Mouse (Mus musculus) embryonic facial prominence, embryonic 14.5 days (tissue): ENCODE measurements around the gene Adipor2. TPM values are rescaled to one million over a fixed set of nuclear protein-coding genes. Genes with fewer than 3 reads are reported as not detected.
"Not testable (repeated sequence)": the region's sequence is repeated elsewhere in the genome, so short reads cannot be mapped to it uniquely, and the experiment has no call there.

Experiments used
- ATAC-seq: fragments of 200-750 bp; cut with Nextera tagmentation; 2 replicates; pipeline ENCODE4 v1.8.0; 2017; ENCODE audit warnings: low read depth, moderate number of reproducible peaks, moderate TSS enrichment
- DNase-seq: peaks from one replicate; pipeline ENCODE4 v3.0.0-alpha.2; 2015; ENCODE audit warnings: low spot score
- H3K27ac ChIP-seq: fragments of 300-500 bp; sonication (generic); replicated peaks from 2 replicates; pipeline ENCODE4 v1.5.1; 2014; ENCODE audit warnings: low read depth, mild to moderate bottlenecking, low read length, moderate library complexity
- H3K27me3 ChIP-seq: fragments of 300-500 bp; sonication (generic); replicated peaks from 2 replicates; pipeline ENCODE4 v1.6.1; 2014; ENCODE audit warnings: low read length; ENCODE audit not compliant: control insufficient read depth, insufficient read depth
- H3K36me3 ChIP-seq: fragments of 300-500 bp; sonication (generic); 2 replicates; pipeline ENCODE4 v1.6.1; 2014; ENCODE audit warnings: low read length, mixed read lengths; ENCODE audit not compliant: control insufficient read depth, insufficient read depth
- H3K4me1 ChIP-seq: fragments of 300-500 bp; sonication (generic); 2 replicates; pipeline ENCODE4 v1.6.1; 2014; ENCODE audit warnings: antibody characterized with exemption, low read length; ENCODE audit not compliant: control insufficient read depth, insufficient read depth
- H3K4me2 ChIP-seq: fragments of 300-500 bp; sonication (generic); 2 replicates; pipeline ENCODE4 v1.6.1; 2014; ENCODE audit warnings: low read depth, mild to moderate bottlenecking, low read length, moderate library complexity, mixed read lengths
- H3K4me3 ChIP-seq: fragments of 300-500 bp; sonication (generic); 2 replicates; pipeline ENCODE4 v1.5.1; 2014; ENCODE audit warnings: low read depth, mild to moderate bottlenecking, low read length
- H3K9ac ChIP-seq: fragments of 300-500 bp; sonication (generic); 2 replicates; pipeline ENCODE4 v1.6.1; 2014; ENCODE audit warnings: low read depth, mild to moderate bottlenecking, low read length, moderate library complexity, mixed read lengths
- H3K9me3 ChIP-seq: fragments of 300-500 bp; sonication (generic); 2 replicates; pipeline ENCODE4 v1.6.1; 2016; ENCODE audit warnings: low read length; ENCODE audit not compliant: control insufficient read depth
- WGBS: fragments of 180-500 bp; shearing (Covaris S2); extraction: QIAGEN DNeasy Blood & Tissue Kit; methylation state at CpG from one replicate; pipeline ENCODE4 v1.1.7; 2014; 5-methylcytosine and 5-hydroxymethylcytosine counted together
- polyA plus RNA-seq: library from polyadenylated mRNA; unstranded; fragments of >200 nt; fragmentation: Nextera tagmentation; extraction: Ambion mirVana; gene quantifications from 2 replicates; pipeline ENCODE4 v1.2.1, GENCODE M21; 2014

Adipor2 gene
- polyA plus RNA-seq, 1 experiment from 2014 or later, result 30.1 TPM

- DNase-seq, result no peak
These were observed 39.9 kb downstream of the Adipor2 start for GRCm38 (mm10) chr6:119377613-119378012.

DNA sequence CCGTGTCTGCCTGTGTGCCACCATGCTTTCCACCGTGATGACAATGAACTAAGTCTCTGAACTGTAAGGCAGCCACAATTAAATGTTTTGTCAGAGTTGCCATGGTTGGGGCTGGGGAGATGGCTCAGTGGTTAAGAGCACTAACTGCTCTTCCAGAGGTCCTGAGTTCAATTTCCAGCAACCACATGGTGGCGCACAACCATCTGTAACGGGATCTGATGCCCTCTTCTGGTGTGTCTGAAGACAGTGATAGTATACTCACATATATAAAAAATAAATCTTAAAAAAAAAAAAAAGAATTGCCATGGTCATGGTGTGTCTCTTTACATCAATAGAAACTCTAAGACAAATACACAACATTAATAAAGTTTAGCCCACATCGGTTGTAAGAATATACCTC lies 42.5 kb downstream of the Adipor2 start:
- no peak overlapping the region for H3K4me2 ChIP-seq
- H3K27ac ChIP-seq, result no peak overlapping the region
- ATAC-seq, result no peak
- DNase-seq, result no peak
- no peaks in the 10 kb centered on the region for H3K36me3 ChIP-seq
- no peaks in the 10 kb centered on the region for H3K9me3 ChIP-seq
- no peaks in the 10 kb centered on the region for H3K27me3 ChIP-seq
- H3K4me1 ChIP-seq, result no peaks in the 10 kb centered on the region
- WGBS, result 79% methylated on average over 5 of the region's 5 CpGs
- H3K9ac ChIP-seq, result no peak overlapping the region
- H3K4me3 ChIP-seq, result no peak overlapping the region

More at GRCm38 (mm10) chr6:119377613-119378012, 39.9 kb downstream of the Adipor2 start:
- Histone ChIP-seq H3K4me1 (no peaks in the 10 kb centered on the region), H3K9ac (no peak overlapping the region), H3K27ac (no peak overlapping the region), H3K9me3 (no peaks in the 10 kb centered on the region), H3K4me2 (no peak overlapping the region), H3K27me3 (no peaks in the 10 kb centered on the region), H3K4me3 (no peak overlapping the region), H3K36me3 (no peaks in the 10 kb centered on the region)
- ATAC-seq, result no peak
- 41% methylated on average over 2 of the region's 2 CpGs for WGBS

GRCm38 (mm10) chr6:119373000-119373705 lies 44.4 kb downstream of the Adipor2 start:
- no peak for ATAC-seq
- H3K9me3 ChIP-seq, result no peaks in the 10 kb centered on the region
- DNase-seq, result no peak
- no peaks in the 10 kb centered on the region for H3K4me1 ChIP-seq
- no peak overlapping the region for H3K4me3 ChIP-seq
- H3K27me3 ChIP-seq, result no peaks in the 10 kb centered on the region
- H3K9ac ChIP-seq, result no peak overlapping the region
- no peak overlapping the region for H3K27ac ChIP-seq
- H3K36me3 ChIP-seq, result no peaks in the 10 kb centered on the region
- no peak overlapping the region for H3K4me2 ChIP-seq

DNA sequence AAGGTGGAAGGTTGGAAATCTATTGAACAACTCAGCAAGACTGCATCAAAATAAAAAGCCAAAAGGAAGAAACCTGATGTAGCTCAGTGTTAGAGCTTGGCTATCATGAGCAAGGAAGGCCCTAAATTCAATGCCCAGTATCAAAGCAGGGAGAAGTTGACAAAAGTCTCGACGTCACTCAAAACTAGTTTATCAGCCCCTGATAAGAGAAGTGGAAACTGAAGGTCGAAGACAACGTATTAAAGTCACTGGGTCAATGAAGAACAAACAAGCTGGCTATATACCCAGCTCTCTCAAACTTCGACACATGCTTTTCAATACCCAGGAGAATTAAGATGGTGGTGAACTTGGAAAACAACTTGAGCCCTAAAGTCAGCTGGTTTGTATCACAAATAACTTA lies 45.3 kb downstream of the Adipor2 start:
- H3K4me3 ChIP-seq, result no peak overlapping the region
- H3K27ac ChIP-seq, result no peak overlapping the region
- H3K9ac ChIP-seq, result no peak overlapping the region
- H3K9me3 ChIP-seq, result no peaks in the 10 kb centered on the region
- H3K4me1 ChIP-seq, result no peaks in the 10 kb centered on the region
- H3K36me3 ChIP-seq, result 0 out of 2 replicates have a peak, but pooled peaks cover 3% of the 10 kb centered on the region
- H3K4me2 ChIP-seq, result no peak overlapping the region
- no peaks in the 10 kb centered on the region for H3K27me3 ChIP-seq
- no peak for ATAC-seq
- WGBS, result 87% methylated on average over 5 of the region's 5 CpGs
- no peak for DNase-seq

- Histone ChIP-seq H3K4me2 (no peak overlapping the region), H3K27me3 (no peaks in the 10 kb centered on the region), H3K9ac (no peak overlapping the region), H3K36me3 (0 out of 2 replicates have a peak, but pooled peaks cover 3% of the 10 kb centered on the region), H3K4me1 (no peaks in the 10 kb centered on the region), H3K9me3 (no peaks in the 10 kb centered on the region), H3K4me3 (no peak overlapping the region), H3K27ac (no peak overlapping the region)
- no peak for DNase-seq
- ATAC-seq, result no peak
These were observed 45.9 kb downstream of the Adipor2 start for GRCm38 (mm10) chr6:119371624-119372023.

DNA sequence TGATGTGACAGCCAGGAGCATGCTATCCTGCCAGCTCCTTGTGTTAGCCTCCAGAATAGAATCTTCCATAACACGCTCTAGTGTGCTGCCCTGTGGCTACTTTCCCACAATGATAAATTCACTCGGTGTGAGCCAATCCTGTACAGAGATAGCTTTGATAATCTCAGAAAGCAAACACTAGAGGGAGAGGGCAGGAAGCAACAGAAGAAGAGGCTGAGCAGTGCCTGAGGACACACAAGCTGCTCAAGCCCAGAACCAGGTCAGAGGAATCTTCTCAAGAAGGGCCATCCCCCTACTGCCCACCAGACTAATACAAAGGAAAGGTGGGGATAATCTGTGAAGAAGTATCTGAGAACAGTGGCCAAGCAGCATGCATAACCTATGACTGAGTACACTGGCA lies 50.1 kb downstream of the Adipor2 start:
- no peaks in the 10 kb centered on the region for H3K4me1 ChIP-seq
- no peak overlapping the region for H3K4me3 ChIP-seq
- H3K27ac ChIP-seq, result no peak overlapping the region
- no peaks in the 10 kb centered on the region for H3K27me3 ChIP-seq
- H3K36me3 ChIP-seq, result peaks cover 36% of the 10 kb centered on the region
- DNase-seq, result no peak
- ATAC-seq, result no peak
- no peak overlapping the region for H3K4me2 ChIP-seq
- H3K9me3 ChIP-seq, result no peaks in the 10 kb centered on the region
- no peak overlapping the region for H3K9ac ChIP-seq
- WGBS, result 85% methylated on average over 2 of the region's 2 CpGs

- not testable (repeated sequence) for H3K4me2 ChIP-seq, H3K9me3 ChIP-seq, H3K9ac ChIP-seq, H3K4me3 ChIP-seq, H3K27ac ChIP-seq, H3K27me3 ChIP-seq, ATAC-seq, H3K4me1 ChIP-seq, DNase-seq
- 93% methylated on average over 2 of the region's 4 CpGs for WGBS
- H3K36me3 ChIP-seq, result peaks cover 37% of the 10 kb centered on the region
These were observed 50.7 kb downstream of the Adipor2 start for GRCm38 (mm10) chr6:119366800-119367199.

DNA sequence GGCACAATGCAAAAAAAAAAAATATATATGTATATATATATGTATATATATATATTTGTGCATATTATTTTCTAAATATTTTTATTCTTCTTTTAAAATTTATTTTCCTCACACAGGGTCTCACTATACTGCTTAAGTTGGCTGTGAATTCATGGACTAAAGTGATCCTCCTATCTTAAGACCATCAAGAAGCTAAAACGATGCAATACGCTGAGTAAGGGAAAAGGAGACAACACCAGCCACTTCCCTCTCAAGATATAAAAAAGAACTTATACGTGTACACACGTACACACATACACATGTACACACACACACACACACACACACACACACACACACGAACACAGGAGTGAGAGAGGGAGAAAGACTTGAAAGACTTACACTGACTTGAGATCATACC lies 53.9 kb downstream of the Adipor2 start:
- Histone ChIP-seq H3K4me3 (no peak overlapping the region), H3K4me1 (no peaks in the 10 kb centered on the region), H3K36me3 (peaks cover 65% of the 10 kb centered on the region), H3K27ac (no peak overlapping the region), H3K27me3 (no peaks in the 10 kb centered on the region), H3K4me2 (no peak overlapping the region), H3K9ac (no peak overlapping the region), H3K9me3 (no peaks in the 10 kb centered on the region)
- ATAC-seq (no peak), DNase-seq (no peak)
- 89% methylated on average over 5 of the region's 5 CpGs for WGBS
